Mouse (Mus musculus): ENCODE results near the gene Saa1. TPM values are rescaled to one million over a fixed set of nuclear protein-coding genes. Genes with fewer than 3 reads are reported as not detected.
"Not testable (repeated sequence)": the region's sequence is repeated elsewhere in the genome, so short reads cannot be mapped to it uniquely, and the experiment has no call there.

The Saa1 gene
- 0.47 TPM in 1 of 2 replicates, not detected in the other for polyA plus RNA-seq (2014; fragmentation: Nextera tagmentation; extraction: Ambion mirVana)

GRCm38 (mm10) chr7:46742880-46743279, at the start of gene Saa1:
Saa1 (minus strand) TSS chr7:46742980.
- not testable (repeated sequence) for H3K4me3 ChIP-seq (ENCODE audit: low read depth, low read length); H3K4me2 ChIP-seq; H3K27me3 ChIP-seq (ENCODE audit: control insufficient read depth, insufficient read depth, low read length); H3K4me1 ChIP-seq (ENCODE audit: control insufficient read depth, insufficient read depth, low read length); H3K9ac ChIP-seq (ENCODE audit: low read depth, low read length); H3K9me3 ChIP-seq (replicated peaks; ENCODE audit: control insufficient read depth, low read length); H3K27ac ChIP-seq (ENCODE audit: low read depth, low read length); ATAC-seq (replicated peaks; ENCODE audit: insufficient number of reproducible peaks, low FRiP score, low TSS enrichment); H3K36me3 ChIP-seq (ENCODE audit: control insufficient read depth, insufficient read depth, low read length)
- 75% methylated on average over 3 of the region's 3 CpGs for WGBS (ENCODE audit: insufficient replicate concordance)

GRCm38 (mm10) chr7:46789177-46789849, 46.5 kb upstream of the Saa1 start:
- H3K4me1 ChIP-seq (ENCODE audit: control insufficient read depth, insufficient read depth, low read length), result no peaks in the 10 kb centered on the region
- H3K9ac ChIP-seq (ENCODE audit: low read depth, low read length), result no peak overlapping the region
- H3K36me3 ChIP-seq (ENCODE audit: control insufficient read depth, insufficient read depth, low read length), result peaks cover 11% of the 10 kb centered on the region
- no peaks in the 10 kb centered on the region for H3K27me3 ChIP-seq (ENCODE audit: control insufficient read depth, insufficient read depth, low read length)
- no peaks in the 10 kb centered on the region for H3K9me3 ChIP-seq (replicated peaks; ENCODE audit: control insufficient read depth, low read length)
- no peak for ATAC-seq (replicated peaks; ENCODE audit: insufficient number of reproducible peaks, low FRiP score, low TSS enrichment)
- H3K27ac ChIP-seq (ENCODE audit: low read depth, low read length), result no peak overlapping the region
- 78% methylated on average over 5 of the region's 5 CpGs for WGBS (ENCODE audit: insufficient replicate concordance)
- H3K4me2 ChIP-seq, result no peak overlapping the region
- no peak overlapping the region for H3K4me3 ChIP-seq (ENCODE audit: low read depth, low read length)

- H3K4me1 ChIP-seq (ENCODE audit: control insufficient read depth, insufficient read depth, low read length), result no peaks in the 10 kb centered on the region
- H3K4me2 ChIP-seq, result no peak overlapping the region
- H3K27ac ChIP-seq (ENCODE audit: low read depth, low read length), result no peak overlapping the region
- no peaks in the 10 kb centered on the region for H3K9me3 ChIP-seq (replicated peaks; ENCODE audit: control insufficient read depth, low read length)
- no peaks in the 10 kb centered on the region for H3K27me3 ChIP-seq (ENCODE audit: control insufficient read depth, insufficient read depth, low read length)
- peaks cover 11% of the 10 kb centered on the region for H3K36me3 ChIP-seq (ENCODE audit: control insufficient read depth, insufficient read depth, low read length)
- ATAC-seq (replicated peaks; ENCODE audit: insufficient number of reproducible peaks, low FRiP score, low TSS enrichment), result no peak
- no peak overlapping the region for H3K9ac ChIP-seq (ENCODE audit: low read depth, low read length)
- WGBS (ENCODE audit: insufficient replicate concordance), result 49% methylated on average over 4 of the region's 4 CpGs
- no peak overlapping the region for H3K4me3 ChIP-seq (ENCODE audit: low read depth, low read length)
These were observed 27.9 kb upstream of the Saa1 start for GRCm38 (mm10) chr7:46770706-46771105.

- peaks cover 15% of the 10 kb centered on the region for H3K36me3 ChIP-seq (ENCODE audit: control insufficient read depth, insufficient read depth, low read length)
- ATAC-seq (replicated peaks; ENCODE audit: insufficient number of reproducible peaks, low FRiP score, low TSS enrichment), result no peak
- H3K4me2 ChIP-seq, result no peak overlapping the region
- H3K9ac ChIP-seq (ENCODE audit: low read depth, low read length), result no peak overlapping the region
- H3K27ac ChIP-seq (ENCODE audit: low read depth, low read length), result no peak overlapping the region
- WGBS (ENCODE audit: insufficient replicate concordance), result 88% methylated on average over 7 of the region's 7 CpGs
- H3K4me1 ChIP-seq (ENCODE audit: control insufficient read depth, insufficient read depth, low read length), result no peaks in the 10 kb centered on the region
- no peaks in the 10 kb centered on the region for H3K9me3 ChIP-seq (replicated peaks; ENCODE audit: control insufficient read depth, low read length)
- H3K27me3 ChIP-seq (ENCODE audit: control insufficient read depth, insufficient read depth, low read length), result no peaks in the 10 kb centered on the region
- H3K4me3 ChIP-seq (ENCODE audit: low read depth, low read length), result no peak overlapping the region
These were observed 25.7 kb upstream of the Saa1 start for GRCm38 (mm10) chr7:46768451-46768850.

GRCm38 (mm10) chr7:46767371-46767770, 24.6 kb upstream of the Saa1 start:
- Histone ChIP-seq H3K36me3 (ENCODE audit: control insufficient read depth, insufficient read depth, low read length) (peaks cover 18% of the 10 kb centered on the region), H3K9ac (ENCODE audit: low read depth, low read length) (no peak overlapping the region), H3K27ac (ENCODE audit: low read depth, low read length) (no peak overlapping the region), H3K9me3 (replicated peaks; ENCODE audit: control insufficient read depth, low read length) (no peaks in the 10 kb centered on the region), H3K4me2 (no peak overlapping the region), H3K27me3 (ENCODE audit: control insufficient read depth, insufficient read depth, low read length) (no peaks in the 10 kb centered on the region), H3K4me3 (ENCODE audit: low read depth, low read length) (no peak overlapping the region), H3K4me1 (ENCODE audit: control insufficient read depth, insufficient read depth, low read length) (no peaks in the 10 kb centered on the region)
- ATAC-seq (replicated peaks; ENCODE audit: insufficient number of reproducible peaks, low FRiP score, low TSS enrichment), result no peak

GRCm38 (mm10) chr7:46764672-46765071, 21.9 kb upstream of the Saa1 start:
- Histone ChIP-seq H3K27ac (ENCODE audit: low read depth, low read length) (no peak overlapping the region), H3K4me2 (no peak overlapping the region), H3K9me3 (replicated peaks; ENCODE audit: control insufficient read depth, low read length) (no peaks in the 10 kb centered on the region), H3K4me1 (ENCODE audit: control insufficient read depth, insufficient read depth, low read length) (no peaks in the 10 kb centered on the region), H3K27me3 (ENCODE audit: control insufficient read depth, insufficient read depth, low read length) (no peaks in the 10 kb centered on the region), H3K36me3 (ENCODE audit: control insufficient read depth, insufficient read depth, low read length) (peaks cover 16% of the 10 kb centered on the region), H3K4me3 (ENCODE audit: low read depth, low read length) (no peak overlapping the region), H3K9ac (ENCODE audit: low read depth, low read length) (no peak overlapping the region)
- no peak for ATAC-seq (replicated peaks; ENCODE audit: insufficient number of reproducible peaks, low FRiP score, low TSS enrichment)
- 89% methylated on average over 8 of the region's 8 CpGs for WGBS (ENCODE audit: insufficient replicate concordance)

- WGBS (ENCODE audit: insufficient replicate concordance), result 87% methylated on average over 5 of the region's 5 CpGs
- H3K9me3 ChIP-seq (replicated peaks; ENCODE audit: control insufficient read depth, low read length), result no peaks in the 10 kb centered on the region
- no peak for ATAC-seq (replicated peaks; ENCODE audit: insufficient number of reproducible peaks, low FRiP score, low TSS enrichment)
- no peaks in the 10 kb centered on the region for H3K4me1 ChIP-seq (ENCODE audit: control insufficient read depth, insufficient read depth, low read length)
- no peak overlapping the region for H3K27ac ChIP-seq (ENCODE audit: low read depth, low read length)
- H3K27me3 ChIP-seq (ENCODE audit: control insufficient read depth, insufficient read depth, low read length), result no peaks in the 10 kb centered on the region
- H3K9ac ChIP-seq (ENCODE audit: low read depth, low read length), result no peak overlapping the region
- peaks cover 7% of the 10 kb centered on the region for H3K36me3 ChIP-seq (ENCODE audit: control insufficient read depth, insufficient read depth, low read length)
- no peak overlapping the region for H3K4me2 ChIP-seq
- H3K4me3 ChIP-seq (ENCODE audit: low read depth, low read length), result no peak overlapping the region
These were observed 19.8 kb upstream of the Saa1 start for GRCm38 (mm10) chr7:46762601-46763000.

GRCm38 (mm10) chr7:46761049-46761795, 18.4 kb upstream of the Saa1 start:
- H3K4me2 ChIP-seq, result no peak overlapping the region
- no peak overlapping the region for H3K4me3 ChIP-seq (ENCODE audit: low read depth, low read length)
- ATAC-seq (replicated peaks; ENCODE audit: insufficient number of reproducible peaks, low FRiP score, low TSS enrichment), result no peak
- no peaks in the 10 kb centered on the region for H3K9me3 ChIP-seq (replicated peaks; ENCODE audit: control insufficient read depth, low read length)
- WGBS (ENCODE audit: insufficient replicate concordance), result 69% methylated on average over 11 of the region's 11 CpGs
- H3K9ac ChIP-seq (ENCODE audit: low read depth, low read length), result no peak overlapping the region
- peaks cover 7% of the 10 kb centered on the region for H3K36me3 ChIP-seq (ENCODE audit: control insufficient read depth, insufficient read depth, low read length)
- H3K27me3 ChIP-seq (ENCODE audit: control insufficient read depth, insufficient read depth, low read length), result no peaks in the 10 kb centered on the region
- no peaks in the 10 kb centered on the region for H3K4me1 ChIP-seq (ENCODE audit: control insufficient read depth, insufficient read depth, low read length)
- H3K27ac ChIP-seq (ENCODE audit: low read depth, low read length), result no peak overlapping the region

- no peak within 1 kb of the TSS for H3K4me3 ChIP-seq (ENCODE audit: low read depth, low read length)
- H3K9ac ChIP-seq (ENCODE audit: low read depth, low read length), result no peak within 1 kb of the TSS
- WGBS (ENCODE audit: insufficient replicate concordance), result 85% methylated on average over 3 of the region's 3 CpGs
- no peak for ATAC-seq (replicated peaks; ENCODE audit: insufficient number of reproducible peaks, low FRiP score, low TSS enrichment)
- H3K4me2 ChIP-seq, result no peak within 1 kb of the TSS
- no peaks in the 10 kb centered on the region for H3K4me1 ChIP-seq (ENCODE audit: control insufficient read depth, insufficient read depth, low read length)
- no peak within 1 kb of the TSS for H3K27ac ChIP-seq (ENCODE audit: low read depth, low read length)
- 0 out of 2 replicates have a peak, but pooled peaks cover 2% of the 10 kb centered on the region for H3K27me3 ChIP-seq (ENCODE audit: control insufficient read depth, insufficient read depth, low read length)
- H3K36me3 ChIP-seq (ENCODE audit: control insufficient read depth, insufficient read depth, low read length), result no peaks in the 10 kb centered on the region
- H3K9me3 ChIP-seq (replicated peaks; ENCODE audit: control insufficient read depth, low read length), result no peaks in the 10 kb centered on the region
These were observed 8.7 kb upstream of the Saa1 start, which contains the start of gene Saa2 for GRCm38 (mm10) chr7:46751490-46751889. Saa2 (plus strand) TSS chr7:46751790.

All from heart, embryonic 11.5 days (tissue).